Mouse (Mus musculus) testis, adult 2 months (tissue): Measurements from ENCODE around the gene Tsc22d4.

Experiments used
- CTCF ChIP-seq: fragments of 200-500 bp; IDR thresholded peaks from 2 replicates; pipeline ENCODE4 v1.5.1; 2012; ENCODE audit warnings: low read depth, mild to moderate bottlenecking, inconsistent platforms, low read length, moderate library complexity; ENCODE audit not compliant: control insufficient read depth, insufficient read depth, insufficient replicate concordance
- POLR2A ChIP-seq: fragments of 200-500 bp; IDR thresholded peaks from 2 replicates; pipeline ENCODE4 v1.6.1; 2012; ENCODE audit warnings: low read depth, mild to moderate bottlenecking, inconsistent platforms, low read length, moderate library complexity; ENCODE audit not compliant: control insufficient read depth

DNA sequence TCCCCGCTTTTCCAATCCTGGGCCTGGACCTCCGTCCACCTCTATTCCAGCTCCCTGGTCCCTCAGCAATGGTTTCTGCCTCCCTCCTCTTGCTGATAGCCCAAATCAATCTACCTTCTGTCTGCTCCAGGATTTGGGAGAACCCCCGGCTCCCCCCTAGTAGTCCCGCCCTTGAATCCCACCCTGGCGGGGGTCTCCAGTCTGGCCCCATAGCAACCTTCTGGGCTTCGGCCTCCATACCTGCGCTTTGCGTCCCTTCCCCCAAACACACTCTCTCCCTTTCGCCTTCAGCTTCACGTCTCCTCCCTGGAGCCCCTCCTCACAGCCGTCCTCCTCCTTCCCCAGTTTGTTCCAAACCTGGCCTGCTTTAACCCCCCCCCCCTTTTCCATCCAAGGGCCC lies 5.0 kb upstream of the Tsc22d4 start:
- TF ChIP-seq POLR2A, result no peak
- TF ChIP-seq CTCF, result no peak
